Mouse (Mus musculus) bone marrow, adult 2 months (tissue): ENCODE data around the gene Gnl1.

Experiments used
- CTCF ChIP-seq: fragments of 200-500 bp; IDR thresholded peaks from 2 replicates; pipeline ENCODE4 v1.5.1; 2011; ENCODE audit warnings: low read length, control low read depth; ENCODE audit not compliant: control insufficient read depth, insufficient read depth
- POLR2A ChIP-seq: fragments of 200-500 bp; IDR thresholded peaks from 2 replicates; pipeline ENCODE4 v1.6.1; 2011; ENCODE audit warnings: low read depth, mild to moderate bottlenecking, control low read depth, low read length, borderline replicate concordance; ENCODE audit not compliant: control insufficient read depth

DNA sequence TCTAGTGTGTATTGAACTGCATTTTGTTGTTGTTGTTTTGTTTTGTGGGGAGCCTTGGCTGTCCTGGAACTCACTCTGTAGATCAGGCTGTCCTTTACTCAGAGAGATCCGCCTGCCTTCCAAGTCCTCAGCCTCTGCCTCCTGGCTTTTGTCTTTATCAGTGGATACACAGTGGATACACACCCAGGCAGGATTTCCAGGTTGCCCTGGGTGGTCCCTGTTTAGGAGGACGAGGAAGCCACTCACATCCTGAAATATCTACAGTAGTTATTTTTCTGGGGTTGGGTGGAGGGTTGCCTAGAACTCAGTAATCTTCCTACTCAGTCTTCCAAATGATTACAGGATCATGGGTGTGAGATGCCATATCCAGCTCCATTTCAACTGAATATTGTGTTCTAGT lies 39.3 kb downstream of the Gnl1 start:
- no peak for TF ChIP-seq POLR2A
- no peak for TF ChIP-seq CTCF
